Mouse (Mus musculus) embryonic fibroblast, embryonic 13.5 days (primary cell): ENCODE data around the gene Gm5767.

Experiments used
- CTCF ChIP-seq: IDR thresholded peaks from 2 replicates; pipeline ENCODE4 v1.5.1; 2011; ENCODE audit warnings: mild to moderate bottlenecking, control low read depth, low read length, moderate library complexity, borderline replicate concordance; ENCODE audit not compliant: insufficient read depth
- POLR2A ChIP-seq: IDR thresholded peaks from 2 replicates; pipeline ENCODE4 v1.6.1; 2011; ENCODE audit warnings: low read depth, mild to moderate bottlenecking, control low read depth, low read length, moderate library complexity

DNA sequence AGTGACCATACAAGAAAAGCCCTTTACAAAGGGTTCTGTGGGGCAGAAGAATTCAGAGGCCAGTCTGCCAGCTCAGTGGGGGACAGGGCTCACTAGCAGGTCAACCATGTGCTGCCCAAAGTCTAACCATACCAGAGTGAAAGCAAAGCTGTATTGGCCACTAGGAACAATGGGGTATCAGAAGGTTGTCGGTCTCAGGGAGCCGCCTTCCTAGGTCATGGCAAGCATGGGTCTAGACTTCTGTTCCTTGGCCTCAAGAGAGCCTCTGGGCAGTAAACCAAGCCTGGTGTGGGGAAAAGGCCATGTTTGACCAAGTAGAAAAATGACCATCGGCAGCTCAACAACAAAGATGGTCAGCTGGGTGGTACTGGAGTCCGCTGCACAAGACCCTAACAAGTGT is 21.8 kb upstream of the Gm5767 start:
- no peak for TF ChIP-seq POLR2A
- TF ChIP-seq CTCF, result no peak
